Mouse (Mus musculus) CH12.LX (cell line): ENCODE data around the gene Abca7. TPM values are rescaled to one million over a fixed set of nuclear protein-coding genes. Genes with fewer than 3 reads are reported as not detected.

Experiments used
- DNase-seq: peaks from one replicate; pipeline ENCODE4 v3.0.0-alpha.2; 2013; ENCODE audit errors: extremely low read depth
- H3K27ac ChIP-seq: 2 replicates; pipeline ENCODE4 v1.5.1; 2012; ENCODE audit warnings: low read depth, mild to moderate bottlenecking, control low read depth, moderate library complexity; ENCODE audit not compliant: insufficient read depth
- H3K27me3 ChIP-seq: replicated peaks from 2 replicates; pipeline ENCODE3; 2012; ENCODE audit warnings: inconsistent platforms
- H3K36me3 ChIP-seq, 2 experiments: replicated peaks in 1 of 2; 2 replicates each; pipeline versions ENCODE3 to v1.6.1; 2012; ENCODE audit warnings: inconsistent platforms in 1 of 2, low read length in 1 of 2, mild to moderate bottlenecking in 1 of 2, mixed read lengths in 1 of 2, moderate library complexity in 1 of 2; ENCODE audit not compliant: control insufficient read depth in 1 of 2, insufficient read depth in 1 of 2
- H3K4me1 ChIP-seq, 2 experiments: 2 replicates each; pipeline ENCODE4 v1.6.1; 2012; ENCODE audit warnings: inconsistent platforms in 1 of 2, moderate library complexity in 1 of 2; ENCODE audit not compliant: insufficient read depth in 2 of 2, control insufficient read depth in 1 of 2
- H3K4me2 ChIP-seq: 2 replicates; pipeline ENCODE4 v1.6.1; 2012; ENCODE audit warnings: low read depth, mild to moderate bottlenecking, control low read depth; ENCODE audit not compliant: poor library complexity, insufficient read depth, severe bottlenecking
- H3K4me3 ChIP-seq, 3 experiments: fragments of 150-350 bp in 1 of 3; sonication (generic) in 1 of 3; replicated peaks in 1 of 3; 2 replicates each; pipeline versions ENCODE3 to v1.5.1; 2011 to 2012; ENCODE audit warnings: low read depth in 2 of 3, low read length in 2 of 3, mild to moderate bottlenecking in 2 of 3, moderate library complexity in 2 of 3, control low read depth in 1 of 3, improper control_type of control experiment in 1 of 3, inconsistent platforms in 1 of 3, mixed read lengths in 1 of 3; ENCODE audit not compliant: poor library complexity in 1 of 3
- H3K79me2 ChIP-seq: replicated peaks from 2 replicates; pipeline ENCODE4 v1.6.1; 2012; ENCODE audit warnings: mild to moderate bottlenecking, moderate library complexity; ENCODE audit not compliant: control insufficient read depth, poor library complexity, insufficient read depth, severe bottlenecking; ENCODE audit errors: extremely low read depth
- H3K9ac ChIP-seq: 2 replicates; pipeline ENCODE4 v1.6.1; 2012; ENCODE audit warnings: low read depth, mild to moderate bottlenecking, control low read depth, moderate library complexity; ENCODE audit not compliant: insufficient read depth
- H3K9me3 ChIP-seq: replicated peaks from 2 replicates; pipeline ENCODE3; 2012; ENCODE audit warnings: low read length, inconsistent platforms, mixed read lengths
- CHD2 ChIP-seq: IDR thresholded peaks from 2 replicates; pipeline ENCODE4 v1.6.1; 2011; ENCODE audit warnings: low read length, improper control_type of control experiment
- ELF1 ChIP-seq: IDR thresholded peaks from 2 replicates; pipeline ENCODE4 v1.6.1; 2014; ENCODE audit warnings: low read depth, mild to moderate bottlenecking, inconsistent platforms, low read length, improper control_type of control experiment
- GABPA ChIP-seq: IDR thresholded peaks from 2 replicates; pipeline ENCODE4 v1.6.1; 2012; ENCODE audit warnings: low read depth, low read length, improper control_type of control experiment, inconsistent platforms; ENCODE audit not compliant: insufficient replicate concordance
- KAT2A ChIP-seq: IDR thresholded peaks from 2 replicates; pipeline ENCODE4 v1.6.1; 2012; ENCODE audit warnings: low read length, improper control_type of control experiment, inconsistent platforms; ENCODE audit not compliant: insufficient replicate concordance
- MEF2A ChIP-seq: IDR thresholded peaks from 2 replicates; pipeline ENCODE4 v1.6.1; 2014; ENCODE audit warnings: low read depth, mild to moderate bottlenecking, inconsistent platforms, low read length, improper control_type of control experiment, borderline replicate concordance
- MXI1 ChIP-seq: IDR thresholded peaks from 2 replicates; pipeline ENCODE4 v1.6.1; 2011; ENCODE audit warnings: mild to moderate bottlenecking, low read depth, low read length, improper control_type of control experiment
- NELFE ChIP-seq: IDR thresholded peaks from 2 replicates; pipeline ENCODE4 v1.6.1; 2011; ENCODE audit warnings: low read depth, low read length, improper control_type of control experiment
- NRF1 ChIP-seq: IDR thresholded peaks from 2 replicates; pipeline ENCODE4 v1.6.1; 2014; ENCODE audit warnings: low read depth, mild to moderate bottlenecking, inconsistent platforms, low read length, improper control_type of control experiment, moderate library complexity
- SIN3A ChIP-seq: IDR thresholded peaks from 2 replicates; pipeline ENCODE4 v1.6.1; 2012; ENCODE audit warnings: low read length, improper control_type of control experiment, inconsistent platforms
- TCF12 ChIP-seq: IDR thresholded peaks from 2 replicates; pipeline ENCODE4 v1.6.1; 2014; ENCODE audit warnings: low read depth, mild to moderate bottlenecking, inconsistent platforms, low read length, improper control_type of control experiment
- ZKSCAN1 ChIP-seq: IDR thresholded peaks from 2 replicates; pipeline ENCODE4 v1.6.1; 2012; ENCODE audit warnings: low read depth, inconsistent platforms, low read length, improper control_type of control experiment, borderline replicate concordance
- ZMIZ1 ChIP-seq: IDR thresholded peaks from 2 replicates; pipeline ENCODE4 v1.6.1; 2012; ENCODE audit warnings: low read depth, mild to moderate bottlenecking, inconsistent platforms, low read length, improper control_type of control experiment
- dilution Hi-C: fragments of 300-500 bp; cut with MboI; formaldehyde crosslinking; loops from 2 replicates; pipeline ENCODE4 v1.14.3; 2020; ENCODE audit warnings: low sequenced_read_pairs; ENCODE audit not compliant: extremely low pct_unique_long_range_greater_than_20kb, extremely low pct_ligation_motif_present
- in situ Hi-C: fragments of 300-500 bp; cut with MboI; formaldehyde crosslinking; loops from 3 replicates; pipeline ENCODE4 v1.14.3; 2019; ENCODE audit warnings: low sequenced_read_pairs, low pct_ligation_motif_present, low pct_unique_long_range_greater_than_20kb, mixed read lengths
- polyA plus RNA-seq: library from polyadenylated mRNA; unstranded; fragments of >175 nt; gene quantifications from 2 replicates; pipeline ENCODE4 v1.2.1, GENCODE M21; 2012; ENCODE audit warnings: low read depth; ENCODE audit not compliant: insufficient read length
- total RNA-seq, 2 experiments: library from RNA; depleted of rRNA; stranded (reverse); fragments of 300-350 nt in 1 of 2; fragments of >200 nt in 1 of 2; gene quantifications; 2 replicates each; pipeline ENCODE4 v1.2.3; 2012 to 2014

Gene Abca7
- total and polyA plus RNA-seq, 3 experiments: 2.3 to 7.0 (median 6.1) TPM

DNA sequence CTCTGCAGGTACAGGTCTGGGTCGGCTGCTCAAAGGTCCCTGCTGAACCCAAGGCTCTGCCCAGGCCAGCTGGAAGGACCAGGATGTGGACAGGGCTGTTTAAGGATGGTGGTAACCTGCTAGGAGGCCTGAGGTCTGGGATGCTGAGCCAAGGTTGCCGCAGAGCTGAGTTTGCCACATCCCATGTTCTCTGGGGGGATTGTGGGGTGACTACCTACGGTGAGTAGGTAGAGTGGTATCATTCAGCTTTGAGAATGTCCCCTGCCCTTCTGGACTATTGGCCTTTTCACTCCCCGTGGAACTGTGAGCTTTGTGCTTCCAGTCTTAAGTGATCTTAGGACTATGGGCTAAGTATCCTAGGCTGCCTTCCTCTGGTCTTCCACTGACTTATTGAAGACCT is 60.2 kb downstream of the Abca7 start:
- H3K4me1 ChIP-seq: peaks cover 9 to 30% of the 10 kb centered on the region in 2 experiments

DNA sequence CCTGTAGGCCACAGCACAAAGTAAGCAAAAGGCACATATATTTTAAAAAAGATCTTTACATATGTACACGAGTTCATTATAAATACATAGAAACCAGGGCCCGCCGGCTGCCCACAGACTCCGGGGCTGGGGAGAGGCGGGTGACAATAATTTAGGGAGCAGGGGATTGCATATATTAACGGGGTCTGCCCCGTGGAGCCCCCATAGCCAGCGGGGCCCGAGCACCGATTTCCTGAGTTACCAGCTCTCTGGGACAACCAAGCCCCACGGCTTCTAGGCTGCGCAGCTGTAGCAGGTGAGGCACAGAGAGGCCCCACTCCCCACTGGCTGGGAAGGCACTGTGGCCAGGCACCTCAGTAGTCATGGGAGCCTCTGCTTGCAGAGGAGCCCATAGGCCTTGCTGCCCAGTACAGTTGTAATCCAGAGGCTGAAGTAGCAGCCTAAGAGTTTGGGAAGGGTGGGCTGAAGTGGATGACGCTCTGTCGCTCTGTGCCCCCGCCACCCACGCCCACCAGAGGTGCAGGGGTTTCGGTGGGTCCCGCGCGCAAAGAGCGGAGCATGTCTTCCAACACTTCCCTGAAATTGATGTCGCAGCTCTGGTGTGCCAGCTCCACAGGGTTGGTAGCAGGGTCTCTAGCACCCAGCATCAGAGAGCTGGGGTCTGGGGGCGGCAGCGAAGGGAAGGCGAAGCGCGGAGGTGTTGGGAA is 60.8 kb downstream of the Abca7 start:
- DNase-seq: no peak
- Histone ChIP-seq H3K9ac (no peak overlapping the region), H3K4me1 (peaks cover 7 to 24% of the 10 kb centered on the region in 2 experiments), H3K27me3 (no peaks in the 10 kb centered on the region), H3K27ac (no peak overlapping the region), H3K9me3 (no peaks in the 10 kb centered on the region), H3K4me3 (no peak overlapping the region), H3K36me3 (peaks cover 64 to 74% of the 10 kb centered on the region in 2 experiments), H3K79me2 (peaks cover 15% of the 10 kb centered on the region), H3K4me2 (no peak overlapping the region)
- dilution Hi-C loops: no loop called here
- TF ChIP-seq ZKSCAN1 (no peak), GABPA (no peak), TCF12 (no peak), KAT2A (no peak), MEF2A (no peak), NRF1 (no peak), ELF1 (no peak), MXI1 (no peak), SIN3A (no peak), CHD2 (no peak)
- in situ Hi-C loops: no loop called here

More for the DNA sequence above, 60.2 kb downstream of the Abca7 start:
- no peak overlapping the region for H3K27ac ChIP-seq
- TF ChIP-seq NELFE: no peak
- TF ChIP-seq ZMIZ1: 0 out of 2 replicates have a peak, but pooled peaks have one; percentile 5
- H3K36me3 ChIP-seq: peaks cover 59 to 67% of the 10 kb centered on the region in 2 experiments
- in situ Hi-C loops (no loop called here), dilution Hi-C loops (no loop called here)
- H3K9me3 ChIP-seq: no peaks in the 10 kb centered on the region
- H3K9ac ChIP-seq: no peak overlapping the region
- H3K4me3 ChIP-seq: no peak overlapping the region
- H3K4me2 ChIP-seq: no peak overlapping the region
- H3K79me2 ChIP-seq: peaks cover 15% of the 10 kb centered on the region
- H3K27me3 ChIP-seq: no peaks in the 10 kb centered on the region
- no peak for DNase-seq
